Mouse (Mus musculus) left cerebral cortex, postnatal 14 days (tissue): Measurements from ENCODE around the gene Olfml3. TPM values are rescaled to one million over a fixed set of nuclear protein-coding genes. Genes with fewer than 3 reads are reported as not detected.

Experiments used
- DNase-seq, 2 experiments: peaks; one replicate each; pipeline ENCODE4 v3.0.0; 2021 to 2022; ENCODE audit warnings: low spot score in 2 of 2, mixed read lengths in 1 of 2
- intact Hi-C: fragments of 180-260 bp; cut with DNase I; formaldehyde crosslinking; loops from one replicate; pipeline ENCODE4 v1.15.1; 2025
- long read RNA-seq, 2 experiments: library from polyadenylated mRNA; stranded (forward); transcript quantifications; one replicate each; pipeline ENCODE4 v2.0.0; 2021
- total RNA-seq, 2 experiments: library from RNA; stranded (reverse); gene quantifications; 2 replicates each; pipeline ENCODE4 v1.2.3; 2021

Olfml3 gene
- 10 to 100 TPM; 12.2 to 14.2 TPM for total RNA-seq
- long read RNA-seq, experiment 1, full-length matches to known transcripts: 16 of 20 reads
- long read RNA-seq, experiment 1, partial matches to known transcripts: 0 of 20 reads
- long read RNA-seq, experiment 1, other reads (novel, unspliced or antisense): 4 of 20 reads
- long read RNA-seq, experiment 2, full-length matches to known transcripts: 15 of 19 reads
- long read RNA-seq, experiment 2, partial matches to known transcripts: 0 of 19 reads
- long read RNA-seq, experiment 2, other reads (novel, unspliced or antisense): 4 of 19 reads

DNA sequence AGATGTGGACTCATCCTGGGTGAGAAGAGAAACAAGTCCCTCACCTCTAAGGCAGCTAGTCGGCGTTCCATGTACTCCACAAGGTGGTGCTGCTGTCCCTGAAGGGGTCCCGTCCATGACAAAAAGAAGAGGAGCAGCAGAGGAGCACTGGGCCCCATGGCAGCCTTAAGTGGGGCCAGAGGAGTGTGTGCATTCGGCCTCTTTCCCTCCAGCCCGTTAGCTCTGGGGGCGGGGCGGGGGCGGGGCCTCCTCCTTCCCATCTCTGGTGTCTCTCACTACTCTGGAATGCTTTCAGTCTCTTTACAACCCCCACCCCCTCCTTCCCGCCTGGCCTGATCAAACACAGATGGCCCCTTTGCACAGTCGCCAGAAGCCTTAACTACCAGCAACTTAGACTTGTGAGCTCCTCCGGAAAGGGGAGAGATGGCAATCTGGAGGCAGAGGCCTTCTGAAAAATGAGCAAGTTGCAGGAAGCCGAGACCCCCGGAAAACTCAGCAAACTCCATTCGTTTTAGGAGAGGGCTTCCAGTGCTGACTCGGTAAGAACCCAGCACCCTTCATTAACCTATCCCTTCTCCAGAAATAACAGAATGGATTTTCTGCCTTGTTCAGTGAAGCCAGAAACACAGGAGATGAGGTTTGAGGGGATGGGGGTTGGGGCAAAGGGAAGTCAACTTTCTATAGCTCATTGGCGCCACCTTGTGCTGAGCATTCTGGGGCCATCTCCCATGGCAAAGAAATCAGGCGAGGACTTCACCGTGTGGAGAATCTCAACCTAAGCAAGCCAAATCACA lies at the start of gene Olfml3:
Gene Olfml3 (minus strand): TSS at position 224 of the 794 bp plus-strand sequence.
- intact Hi-C loops: loop anchor here (1.0 to 10.0 kb wide), 3 partner anchors 163 to 345 kb away; partner anchors contain the start of gene Syt6
- DNase-seq: peak; percentile 94 to 95

DNA sequence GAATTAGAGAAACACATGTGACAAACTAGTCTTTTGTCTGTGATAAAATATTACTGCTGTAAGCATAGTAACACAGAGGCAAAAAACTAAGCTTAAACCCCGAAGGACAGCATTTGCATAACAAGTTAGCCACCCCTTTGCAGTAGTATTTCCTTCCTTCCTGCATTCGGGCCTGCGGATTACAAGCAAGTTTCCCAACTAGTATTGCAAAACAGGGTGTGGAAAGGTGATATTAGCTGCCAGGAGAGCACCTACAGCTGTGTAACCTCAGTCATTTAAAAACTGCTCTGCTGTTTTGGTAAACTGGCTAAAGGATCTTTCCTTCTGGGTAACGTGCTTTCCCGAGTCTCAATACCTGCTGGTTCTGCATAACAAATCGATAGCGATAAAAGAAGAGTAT lies 49.4 kb upstream of the Olfml3 start:
- no peak for DNase-seq
- intact Hi-C loops: no loop called here

DNA sequence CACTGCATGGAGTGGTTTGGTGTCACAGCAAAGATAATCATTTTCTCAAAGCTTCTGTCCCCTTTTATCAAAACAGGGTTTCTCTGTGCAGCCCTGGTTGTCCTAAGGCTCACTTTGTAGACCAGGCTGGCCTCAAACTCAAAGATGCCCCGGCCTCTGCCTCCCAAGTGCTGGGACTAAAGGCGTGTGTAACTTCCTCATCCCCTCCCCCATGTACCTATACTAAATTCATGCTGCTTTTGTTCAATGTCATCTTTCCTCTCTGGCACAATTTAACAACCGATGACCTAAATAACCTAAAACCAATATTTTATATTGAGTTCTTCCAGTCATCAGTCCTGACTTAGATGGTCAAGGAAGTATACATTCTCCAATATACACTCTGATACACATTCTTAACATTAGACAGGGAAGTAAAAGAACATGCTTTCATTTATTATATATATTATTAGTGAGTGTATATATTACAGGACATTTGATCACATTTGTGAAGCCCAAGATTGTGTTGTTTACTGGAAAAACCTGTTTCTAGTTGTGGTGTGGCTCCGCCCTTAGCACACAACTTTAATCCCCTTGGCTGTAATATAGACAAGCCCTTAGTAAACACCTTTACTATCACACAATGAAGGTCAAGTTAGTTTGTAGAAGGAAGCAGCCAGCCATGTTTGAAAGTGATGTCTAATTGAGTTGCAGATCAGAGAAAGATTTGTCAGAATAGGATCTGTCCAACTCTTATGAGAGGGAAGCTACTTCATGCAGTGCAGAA lies 45.2 kb upstream of the Olfml3 start:
- DNase-seq: no peak
- intact Hi-C loops: no loop called here

DNA sequence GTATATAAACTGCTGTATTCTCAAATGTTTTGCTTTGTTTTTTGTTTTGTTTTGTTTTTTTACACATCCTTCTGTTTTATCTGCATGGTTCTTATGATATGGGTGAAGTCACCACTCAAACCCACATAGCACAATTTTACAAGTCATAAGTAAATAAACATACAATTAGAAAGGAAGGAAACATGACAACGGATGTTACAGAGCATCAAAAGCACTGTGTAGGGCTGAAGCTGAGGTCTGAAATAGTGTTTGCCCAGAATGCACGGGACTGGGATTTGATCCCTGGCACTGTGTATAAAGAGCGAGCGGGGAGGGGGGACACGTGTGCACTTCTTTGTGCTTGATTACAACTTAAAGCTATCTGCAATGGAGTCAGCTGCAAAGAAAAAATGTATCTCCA lies 43.0 kb upstream of the Olfml3 start:
- no peak for DNase-seq
- intact Hi-C loops: no loop called here

DNA sequence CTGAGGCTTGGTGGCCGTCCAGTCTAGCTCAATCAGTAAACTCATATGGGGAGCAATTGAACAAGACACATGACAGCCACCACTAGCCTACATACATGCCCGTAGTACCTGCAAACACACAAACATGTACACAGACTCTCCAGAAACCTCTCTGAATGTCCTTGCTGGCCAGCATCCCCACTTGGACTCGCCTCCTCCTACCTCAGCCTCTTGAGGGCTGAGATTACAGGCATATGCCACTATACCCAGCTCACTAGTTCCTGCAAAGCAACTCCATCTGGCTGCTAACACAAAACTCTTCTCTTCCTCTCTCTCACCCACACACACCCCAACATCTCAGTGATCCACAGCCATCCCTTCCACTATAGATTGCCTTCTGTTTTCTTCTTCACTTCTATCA lies 42.5 kb upstream of the Olfml3 start:
- intact Hi-C loops: no loop called here
- DNase-seq: no peak

DNA sequence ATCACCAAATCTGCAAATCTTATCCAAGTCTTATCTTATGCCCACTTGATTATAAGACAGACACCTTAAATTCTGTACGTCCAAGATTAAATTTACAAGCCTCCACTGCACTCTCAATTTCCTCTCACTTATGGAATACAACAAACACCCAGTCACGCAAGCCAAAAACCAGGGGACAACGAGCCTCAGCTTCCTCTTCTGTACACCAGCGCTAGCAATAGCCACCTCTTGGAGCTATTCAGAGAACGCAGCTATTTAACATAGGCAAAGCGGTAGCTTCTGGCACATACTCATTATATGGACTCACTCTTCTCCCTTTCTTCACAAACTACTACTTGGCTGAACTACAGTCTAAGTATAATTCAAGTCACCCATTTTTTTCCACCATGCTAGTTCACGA lies 41.4 kb upstream of the Olfml3 start:
- no peak for DNase-seq
- intact Hi-C loops: no loop called here

DNA sequence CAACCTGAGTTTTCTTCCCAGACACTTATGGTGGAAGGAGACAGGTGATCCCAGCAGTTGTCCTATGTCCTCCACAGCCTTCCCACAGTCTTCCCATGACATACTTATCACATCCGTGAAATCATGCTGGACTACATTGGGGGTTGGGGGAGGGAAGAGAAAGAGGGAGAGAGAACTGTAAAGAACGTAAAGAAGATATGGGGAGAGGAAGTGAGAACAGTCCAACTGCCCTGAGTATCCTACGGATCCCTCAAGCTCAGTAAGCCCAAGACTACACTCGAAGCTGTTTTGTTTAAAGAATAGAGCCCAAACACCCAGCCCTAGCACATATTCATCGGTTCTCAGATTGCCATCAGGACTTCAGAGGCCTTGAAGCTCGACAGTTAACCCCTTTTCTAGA lies 40.9 kb upstream of the Olfml3 start:
- intact Hi-C loops: no loop called here

DNA sequence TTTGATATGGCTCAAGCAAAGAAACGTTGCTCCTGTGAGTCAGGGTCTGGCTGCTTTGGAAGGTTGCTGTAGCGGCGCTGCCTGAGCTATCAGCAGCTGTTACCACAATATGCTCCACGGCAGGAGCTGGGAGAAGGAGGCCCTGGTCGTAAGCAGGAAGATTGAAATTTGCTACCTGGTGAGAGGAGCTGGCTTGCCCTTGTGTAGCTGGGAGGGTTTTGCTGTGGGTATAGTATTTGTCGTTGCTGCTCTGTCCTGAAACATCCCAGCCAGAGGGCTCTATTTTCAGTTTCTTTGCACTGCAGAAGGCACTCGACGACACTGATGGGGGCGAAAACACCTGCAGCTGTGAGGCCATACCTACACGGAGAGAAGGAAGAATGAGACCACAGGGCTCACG lies 40.1 kb upstream of the Olfml3 start:
- peak in 1 of 2 experiments; percentile 22 for DNase-seq
- intact Hi-C loops: no loop called here

More for the DNA sequence above, 40.9 kb upstream of the Olfml3 start:
- DNase-seq: no peak

DNA sequence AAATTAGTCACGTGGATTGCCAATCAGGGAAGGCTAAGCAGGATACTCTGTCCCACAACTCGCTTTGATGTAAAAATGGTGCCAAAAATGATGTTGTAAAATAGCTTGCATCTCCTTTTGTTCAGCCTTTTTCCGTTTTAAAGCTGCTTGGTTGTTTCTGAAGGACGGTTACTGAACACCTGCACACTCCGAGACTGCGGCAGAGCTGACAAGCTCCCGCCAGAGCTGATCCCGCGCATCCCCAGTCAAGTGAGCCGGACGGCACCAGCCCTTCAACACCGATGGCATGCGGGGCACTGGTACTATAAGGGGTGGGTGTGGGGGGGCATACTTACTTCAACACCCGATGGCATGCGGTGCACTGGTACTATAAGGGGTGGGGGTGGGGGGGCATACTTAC lies 36.2 kb upstream of the Olfml3 start:
- DNase-seq: no peak
- intact Hi-C loops: no loop called here

DNA sequence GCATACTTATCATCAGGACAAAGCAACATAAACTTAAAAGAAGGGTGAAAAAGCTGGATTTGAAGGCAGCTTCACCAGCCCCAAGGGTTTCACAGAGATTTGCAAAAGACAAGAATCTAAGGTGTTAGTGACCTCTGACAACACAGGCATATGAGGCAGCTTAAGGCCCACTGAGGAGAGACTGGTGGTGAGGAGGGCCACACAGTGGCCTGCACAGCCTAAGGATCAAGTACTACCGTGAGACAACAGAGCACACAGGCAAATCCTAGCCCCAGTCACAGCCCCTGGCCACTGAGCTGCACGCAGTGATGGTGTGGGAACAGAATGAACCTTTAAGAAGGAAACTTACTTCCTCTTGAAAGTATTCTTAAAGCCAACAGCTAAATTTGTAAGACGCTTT lies 35.7 kb upstream of the Olfml3 start:
- intact Hi-C loops: no loop called here
- DNase-seq: no peak

DNA sequence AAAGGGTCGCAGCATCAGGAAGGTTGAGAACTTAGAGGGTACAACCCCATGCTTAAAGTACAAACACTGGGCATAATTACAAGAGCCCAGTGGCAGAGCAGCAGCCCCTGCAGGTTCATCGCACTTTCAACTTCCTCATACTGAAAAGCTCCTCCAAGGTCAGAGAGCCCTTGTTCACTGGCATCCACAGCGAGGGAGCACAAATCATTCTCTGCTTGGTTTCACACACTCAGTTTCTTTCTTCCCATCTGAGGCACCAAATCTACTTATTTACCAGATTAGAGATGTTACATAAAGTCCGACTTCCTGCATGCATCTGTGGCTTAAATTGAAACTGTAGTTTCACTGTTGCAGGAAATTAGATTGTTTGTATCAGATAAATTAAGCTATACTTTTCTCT lies 35.0 kb upstream of the Olfml3 start:
- no peak for DNase-seq
- intact Hi-C loops: no loop called here

DNA sequence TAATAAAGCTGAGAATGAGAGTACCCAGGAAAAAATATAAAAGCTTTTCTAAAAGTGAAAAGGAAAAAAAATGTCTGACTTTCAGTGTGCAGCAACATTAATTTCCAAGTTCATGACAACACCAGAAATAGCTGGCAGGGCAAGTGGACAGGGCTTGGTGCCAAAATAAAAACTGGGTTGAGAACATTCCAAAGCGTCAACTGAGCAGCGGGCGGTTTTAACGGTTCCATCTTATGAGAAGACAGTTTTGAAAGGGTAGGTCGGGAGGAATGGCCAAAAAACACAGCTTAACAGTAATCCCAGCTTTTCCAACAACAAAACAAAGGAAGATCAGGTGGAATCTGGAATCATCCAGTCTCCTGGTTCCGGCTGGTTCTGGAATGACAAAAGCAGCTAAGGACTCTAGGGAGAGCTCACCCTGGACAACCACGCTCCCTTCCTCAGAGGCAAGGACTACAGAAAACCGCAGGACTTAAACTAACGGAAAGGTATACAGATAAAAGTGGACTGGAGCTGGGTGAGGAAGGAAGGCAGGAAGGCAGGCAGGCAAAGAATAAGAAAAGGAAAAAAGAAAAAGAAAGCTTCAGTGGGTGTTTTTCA lies 33.8 kb upstream of the Olfml3 start:
- intact Hi-C loops: no loop called here
- DNase-seq: peak; percentile 15 to 28

DNA sequence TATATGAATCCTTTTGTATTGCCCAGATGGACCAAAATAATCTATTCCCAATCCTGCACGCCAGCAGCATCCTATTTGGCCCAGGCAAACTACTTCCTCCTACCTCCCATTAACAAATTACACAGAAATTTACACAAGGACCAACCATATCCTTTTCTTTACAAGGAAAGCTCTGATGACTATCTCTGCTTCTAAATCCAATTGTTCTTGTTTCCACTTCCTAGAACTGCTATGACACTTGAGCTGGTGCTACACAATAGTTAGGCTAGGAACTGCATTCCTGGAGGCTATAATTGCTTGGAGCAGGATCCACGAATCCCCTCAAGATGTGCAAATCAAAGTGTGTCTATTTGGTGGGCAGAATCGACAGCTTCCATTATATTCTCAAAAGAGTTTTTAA lies 29.0 kb upstream of the Olfml3 start:
- no peak for DNase-seq
- intact Hi-C loops: no loop called here

DNA sequence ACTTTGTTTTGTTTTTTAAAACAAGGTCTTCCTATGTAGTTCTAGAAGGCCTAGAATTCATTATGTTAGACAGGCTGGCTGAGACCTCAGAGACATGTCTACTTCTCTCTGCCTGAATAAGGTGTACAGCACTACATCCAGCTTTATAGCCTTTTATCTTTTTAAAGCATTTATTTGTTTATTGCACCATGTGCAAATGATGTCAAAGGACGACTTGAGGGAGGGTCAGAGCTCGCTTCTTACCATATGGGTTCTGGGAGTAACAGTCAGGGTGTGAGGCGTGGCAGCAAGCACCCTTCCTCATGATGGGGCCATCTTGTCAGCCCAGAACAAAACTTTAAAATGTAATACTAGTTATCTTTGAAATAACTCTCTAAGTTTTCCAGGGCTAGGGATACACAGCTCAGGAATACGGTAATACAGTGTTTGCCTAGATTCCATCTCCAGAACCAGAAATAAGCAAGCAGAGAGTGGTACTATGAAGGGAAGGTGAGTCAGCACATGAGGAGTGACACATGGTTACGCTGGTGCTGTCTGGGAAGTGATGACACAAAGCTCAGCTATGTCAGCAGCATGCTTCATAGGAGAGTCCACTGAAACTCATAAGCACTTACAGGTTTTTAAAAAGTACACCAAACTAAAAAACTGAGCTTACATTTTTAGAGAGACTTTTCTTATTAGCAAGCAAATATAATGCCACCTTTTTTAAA lies 21.6 kb upstream of the Olfml3 start:
- intact Hi-C loops: loop anchor here (10.0 kb wide), 1 partner anchor 715 kb away; no protein-coding TSS in a partner anchor
- DNase-seq: no peak

DNA sequence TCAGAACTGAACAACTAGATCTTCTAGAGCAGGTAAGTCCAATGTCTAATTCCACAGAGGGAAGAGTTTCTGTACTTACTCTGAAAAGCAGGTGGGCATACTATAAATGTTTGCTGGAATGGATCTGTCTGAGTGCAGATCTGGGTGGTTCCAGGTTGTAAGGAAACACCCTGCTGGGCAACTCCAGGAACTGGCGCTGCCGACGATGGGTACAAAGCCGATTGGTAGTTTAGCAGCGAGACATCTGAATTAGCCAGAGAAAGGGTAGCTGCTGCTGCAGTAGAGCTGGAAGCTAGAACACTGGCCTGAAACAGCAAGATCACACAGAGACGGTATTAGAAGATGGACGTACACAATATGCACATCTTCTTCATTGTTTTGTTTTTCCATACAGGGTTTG lies 20.7 kb upstream of the Olfml3 start:
- no peak for DNase-seq
- intact Hi-C loops: loop anchor here (10.0 kb wide), 1 partner anchor 714 kb away; no protein-coding TSS in a partner anchor

DNA sequence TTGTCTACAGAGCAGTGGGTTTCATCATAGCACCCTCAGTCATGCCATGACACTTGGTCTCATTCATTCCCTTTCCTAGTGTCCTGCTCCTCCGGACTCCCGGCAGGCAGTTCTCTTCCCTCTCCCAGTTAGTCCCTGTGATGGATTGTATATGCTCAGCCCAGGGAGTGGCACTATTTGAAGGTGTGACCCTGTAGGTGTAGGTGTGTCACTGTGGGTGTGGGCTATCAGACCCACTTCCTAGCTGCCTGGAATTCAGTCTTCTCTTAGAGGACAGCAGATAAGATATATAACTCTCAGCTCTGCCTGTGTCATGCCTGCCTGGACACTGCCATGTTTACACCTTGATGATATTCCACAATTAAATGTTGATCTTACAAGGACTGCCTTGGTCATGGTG lies 19.1 kb upstream of the Olfml3 start:
- intact Hi-C loops: loop anchor here (10.0 kb wide), 1 partner anchor 712 kb away; no protein-coding TSS in a partner anchor

DNA sequence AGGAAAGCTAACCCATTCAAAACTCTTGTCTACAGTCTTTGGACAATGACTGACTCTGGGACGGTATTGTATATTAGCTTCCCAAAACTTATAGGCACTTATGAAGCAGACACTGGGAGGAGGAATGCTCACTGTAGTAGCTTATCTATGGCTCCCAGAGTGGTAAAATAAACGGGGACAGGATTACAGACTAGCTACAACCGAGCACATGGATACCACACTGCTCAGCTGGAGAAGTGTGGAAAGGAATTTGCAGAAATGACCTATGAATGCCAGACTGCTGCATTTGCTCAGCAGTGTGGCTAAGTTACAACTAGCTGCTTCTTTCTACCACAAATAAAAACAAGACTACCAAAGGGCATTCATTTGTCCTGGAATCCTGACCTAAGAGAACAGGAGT lies 17.6 kb upstream of the Olfml3 start:
- DNase-seq: no peak
- intact Hi-C loops: loop anchor here (10.0 kb wide), 1 partner anchor 711 kb away; no protein-coding TSS in a partner anchor

More for the DNA sequence above, 19.1 kb upstream of the Olfml3 start:
- no peak for DNase-seq

DNA sequence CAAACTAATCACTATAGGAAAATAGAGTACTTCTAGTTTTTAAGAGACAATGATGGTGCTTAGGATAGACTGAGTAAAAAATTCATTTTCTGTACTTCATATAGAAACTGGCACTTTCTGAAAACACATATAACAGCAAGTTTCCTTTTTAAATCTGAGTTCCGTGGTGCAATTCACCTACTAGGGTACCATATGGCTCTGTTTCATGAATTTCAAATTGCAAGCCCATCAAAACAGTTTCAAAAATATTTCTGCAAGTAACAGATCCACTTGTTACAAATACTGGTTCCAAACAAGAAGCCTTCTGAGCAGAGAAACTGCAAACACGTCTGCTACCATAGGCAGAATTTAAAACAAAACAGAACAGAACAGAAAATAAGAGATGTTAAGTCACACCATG lies 13.8 kb upstream of the Olfml3 start:
- no peak for DNase-seq
- intact Hi-C loops: loop anchor here (10.0 kb wide), 1 partner anchor 707 kb away; no protein-coding TSS in a partner anchor

DNA sequence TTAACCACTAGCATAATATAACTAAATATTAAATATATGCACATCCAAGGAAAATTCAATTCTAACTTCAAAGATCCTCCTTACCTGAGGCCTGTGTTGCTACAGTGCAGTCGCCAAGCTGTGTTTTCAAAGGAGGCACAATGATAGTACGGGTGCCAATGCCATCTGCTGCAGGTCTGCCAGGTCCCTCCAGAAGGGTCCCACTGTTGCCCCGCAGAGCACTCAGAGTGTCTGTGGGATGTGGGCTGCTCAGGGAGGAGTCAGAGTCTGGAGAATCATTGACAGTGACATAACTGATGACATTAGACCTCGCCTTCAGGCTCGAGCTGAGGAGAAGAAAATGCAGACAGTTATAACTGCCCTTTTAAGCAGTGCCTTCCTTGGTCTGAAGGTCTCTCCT lies 8.9 kb upstream of the Olfml3 start:
- intact Hi-C loops: no loop called here
- no peak for DNase-seq
